Mouse (Mus musculus): ENCODE results near the gene D630039A03Rik. TPM values are rescaled to one million over a fixed set of nuclear protein-coding genes. Genes with fewer than 3 reads are reported as not detected.
A peak's percentile ranks its signal among the peaks of the same experiment; 100 is the strongest.

The D630039A03Rik gene
- polyA plus RNA-seq, 1 experiment from 2014 or later = 1.6 TPM

DNA sequence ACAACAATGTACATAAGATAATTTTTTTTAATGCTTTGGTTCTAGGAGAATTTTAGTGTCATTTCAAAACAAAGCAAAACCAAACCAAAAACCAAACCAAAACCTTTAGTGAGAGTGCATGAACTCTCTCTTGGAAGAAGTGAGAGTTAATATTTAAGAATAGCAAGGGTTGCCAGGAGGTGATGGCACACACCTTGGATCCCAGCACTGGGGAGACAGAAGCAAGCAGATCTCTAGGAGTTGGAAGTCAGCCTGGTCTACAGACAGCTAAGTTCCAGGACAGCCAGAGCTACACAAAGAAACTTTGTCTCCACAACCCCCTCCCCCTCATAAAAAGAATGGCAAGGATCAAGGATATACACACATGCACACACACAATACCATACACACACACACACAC is 3.1 kb downstream of the D630039A03Rik start:
- no peak overlapping the region for H3K4me2 ChIP-seq (ENCODE audit: low read depth, low read length)
- ATAC-seq (no peak), DNase-seq (no peak)
- no peak for TF ChIP-seq CTCF (IDR thresholded peaks at IDR 0.05; ENCODE audit: low read depth)
- no peak for TF ChIP-seq EP300 (IDR thresholded peaks at IDR 0.05; ENCODE audit: low read depth)
- no peak overlapping the region for H3K4me3 ChIP-seq (ENCODE audit: low read depth, low read length)
- H3K9me3 ChIP-seq (ENCODE audit: low read length) = no peaks in the 10 kb centered on the region
- no peaks in the 10 kb centered on the region for H3K27me3 ChIP-seq (ENCODE audit: insufficient read depth, low read length)
- no peak overlapping the region for H3K9ac ChIP-seq (replicated peaks)
- H3K36me3 ChIP-seq (replicated peaks; ENCODE audit: insufficient read depth, low read length) = no peaks in the 10 kb centered on the region
- no peak overlapping the region for H3K27ac ChIP-seq (ENCODE audit: low read depth)
- peaks cover 7% of the 10 kb centered on the region for H3K4me1 ChIP-seq (ENCODE audit: insufficient read depth)

DNA sequence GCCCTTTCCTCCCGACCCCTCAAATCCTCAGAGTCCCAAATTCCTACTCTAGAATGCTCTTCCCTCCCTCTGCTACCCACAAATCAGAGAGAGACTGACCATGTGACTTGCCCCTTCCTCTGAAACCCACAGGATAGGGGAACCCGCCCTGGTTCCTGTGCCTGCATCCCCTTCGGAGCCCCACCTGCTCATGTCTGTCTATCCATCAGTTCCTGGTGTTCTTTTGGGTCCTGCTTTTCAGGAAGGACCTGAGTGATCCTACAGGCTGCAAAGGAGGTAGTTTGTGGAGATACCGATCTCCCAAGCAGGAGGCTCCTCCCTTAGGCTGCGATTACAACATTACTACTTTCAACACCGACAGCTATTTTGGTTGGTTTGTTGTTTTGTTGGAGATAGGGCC is 7.2 kb downstream of the D630039A03Rik start:
- Histone ChIP-seq H3K36me3 (replicated peaks; ENCODE audit: insufficient read depth, low read length) (no peaks in the 10 kb centered on the region), H3K4me2 (ENCODE audit: low read depth, low read length) (no peak overlapping the region)

DNA sequence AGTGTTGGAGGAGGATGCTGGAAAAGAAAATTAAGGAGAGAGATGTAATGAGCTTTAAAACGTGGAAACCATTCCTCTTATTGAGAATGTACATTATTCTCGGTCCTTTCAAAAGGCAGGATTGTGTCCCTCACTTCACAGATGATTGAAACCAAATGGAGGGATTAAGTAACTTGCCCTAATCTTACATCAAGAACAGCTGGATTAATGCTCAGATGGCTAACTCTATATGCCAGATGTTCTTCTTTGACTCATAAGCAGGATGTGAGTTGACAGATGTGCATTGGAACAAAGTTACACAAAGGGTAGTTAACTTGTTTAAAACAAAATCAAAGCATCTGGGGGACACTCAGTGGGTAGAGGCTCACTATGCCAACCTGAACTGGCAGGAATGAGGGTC is 9.4 kb downstream of the D630039A03Rik start:
- no peak for TF ChIP-seq CTCF (IDR thresholded peaks at IDR 0.05; ENCODE audit: low read depth)
- H3K36me3 ChIP-seq (replicated peaks; ENCODE audit: insufficient read depth, low read length) = no peaks in the 10 kb centered on the region
- DNase-seq = no peak
- H3K4me3 ChIP-seq (ENCODE audit: low read depth, low read length) = no peak overlapping the region
- WGBS (ENCODE audit: insufficient replicate concordance) = 49% methylated on average over 2 of the region's 2 CpGs
- no peak overlapping the region for H3K27ac ChIP-seq (ENCODE audit: low read depth)
- no peak overlapping the region for H3K9ac ChIP-seq (replicated peaks)
- no peak for ATAC-seq
- H3K9me3 ChIP-seq (ENCODE audit: low read length) = no peaks in the 10 kb centered on the region
- no peaks in the 10 kb centered on the region; the same call in 1 of the 2 replicates for H3K27me3 ChIP-seq (ENCODE audit: insufficient read depth, low read length)
- no peaks in the 10 kb centered on the region; the same call in 1 of the 2 replicates for H3K4me1 ChIP-seq (ENCODE audit: insufficient read depth)
- H3K4me2 ChIP-seq (ENCODE audit: low read depth, low read length) = no peak overlapping the region

More for the DNA sequence above, 7.2 kb downstream of the D630039A03Rik start:
- DNase-seq (no peak), ATAC-seq (no peak)
- Histone ChIP-seq H3K9ac (replicated peaks) (no peak overlapping the region), H3K27me3 (ENCODE audit: insufficient read depth, low read length) (no peaks in the 10 kb centered on the region; the same call in 1 of the 2 replicates), H3K27ac (ENCODE audit: low read depth) (no peak overlapping the region), H3K4me3 (ENCODE audit: low read depth, low read length) (no peak overlapping the region), H3K4me1 (ENCODE audit: insufficient read depth) (no peaks in the 10 kb centered on the region; the same call in 1 of the 2 replicates), H3K9me3 (ENCODE audit: low read length) (no peaks in the 10 kb centered on the region)
- 21% methylated on average over 6 of the region's 6 CpGs for WGBS (ENCODE audit: insufficient replicate concordance)
- TF ChIP-seq CTCF (IDR thresholded peaks at IDR 0.05; ENCODE audit: low read depth) (no peak), EP300 (IDR thresholded peaks at IDR 0.05; ENCODE audit: low read depth) (no peak)

DNA sequence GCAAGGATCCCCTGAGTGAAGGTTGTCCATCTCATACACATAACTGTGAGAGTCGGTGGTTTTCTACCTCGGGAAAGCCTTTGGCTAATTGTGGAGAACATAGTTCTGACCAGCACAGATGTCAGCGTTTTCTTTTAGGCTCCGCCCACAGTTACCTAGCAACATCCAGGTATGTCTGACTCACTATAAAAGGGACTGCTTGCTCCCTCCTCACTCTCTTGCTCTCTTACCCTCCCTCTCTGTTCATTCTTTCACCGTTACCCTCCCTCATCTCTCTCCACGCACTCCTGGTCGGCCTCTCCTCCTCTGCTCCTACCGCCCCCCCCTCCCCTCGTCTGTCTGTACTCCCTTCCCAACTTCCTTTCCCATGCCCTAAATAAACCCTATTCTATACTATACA is 11.5 kb downstream of the D630039A03Rik start:
- Histone ChIP-seq H3K9ac (replicated peaks) (no peak overlapping the region), H3K9me3 (ENCODE audit: low read length) (no peaks in the 10 kb centered on the region), H3K36me3 (replicated peaks; ENCODE audit: insufficient read depth, low read length) (no peaks in the 10 kb centered on the region), H3K27ac (ENCODE audit: low read depth) (no peak overlapping the region), H3K4me3 (ENCODE audit: low read depth, low read length) (no peak overlapping the region), H3K4me2 (ENCODE audit: low read depth, low read length) (no peak overlapping the region), H3K27me3 (ENCODE audit: insufficient read depth, low read length) (no peaks in the 10 kb centered on the region; the same call in 1 of the 2 replicates), H3K4me1 (ENCODE audit: insufficient read depth) (no peaks in the 10 kb centered on the region; the same call in 1 of the 2 replicates)
- ATAC-seq = no peak
- WGBS (ENCODE audit: insufficient replicate concordance) = 30% methylated on average over 9 of the region's 9 CpGs
- DNase-seq = no peak
- no peak for TF ChIP-seq CTCF (IDR thresholded peaks at IDR 0.05; ENCODE audit: low read depth)
- no peak for TF ChIP-seq EP300 (IDR thresholded peaks at IDR 0.05; ENCODE audit: low read depth)

DNA sequence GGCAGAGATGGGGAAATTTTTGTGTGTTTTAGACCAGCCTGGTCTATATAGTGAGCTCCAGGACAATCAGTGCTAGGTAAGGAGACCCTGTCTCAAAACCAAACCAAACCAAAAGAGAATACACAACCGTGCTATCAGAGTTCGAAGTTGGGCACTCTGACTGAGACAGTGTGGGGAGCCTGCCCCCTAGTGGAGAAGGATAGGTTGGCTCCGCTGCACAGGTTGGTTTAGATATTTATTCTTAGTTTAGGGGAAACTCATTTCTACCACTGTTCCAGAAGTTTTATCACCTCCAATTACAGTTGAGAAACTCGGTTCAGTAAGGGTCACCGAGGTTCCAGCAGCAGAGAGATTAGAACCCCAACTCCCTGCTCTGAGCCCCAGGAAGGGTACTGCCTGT is 11.9 kb downstream of the D630039A03Rik start:
- no peak overlapping the region for H3K9ac ChIP-seq (replicated peaks)
- 6% methylated on average over 5 of the region's 5 CpGs for WGBS (ENCODE audit: insufficient replicate concordance)
- H3K9me3 ChIP-seq (ENCODE audit: low read length) = no peaks in the 10 kb centered on the region
- no peak overlapping the region for H3K4me2 ChIP-seq (ENCODE audit: low read depth, low read length)
- no peak overlapping the region for H3K27ac ChIP-seq (ENCODE audit: low read depth)
- no peaks in the 10 kb centered on the region; the same call in 1 of the 2 replicates for H3K27me3 ChIP-seq (ENCODE audit: insufficient read depth, low read length)
- ATAC-seq (peak; percentile 25; the same call in 1 of the 2 replicates), DNase-seq (peak; percentile 64)
- no peak overlapping the region for H3K4me3 ChIP-seq (ENCODE audit: low read depth, low read length)
- TF ChIP-seq CTCF (IDR thresholded peaks at IDR 0.05; ENCODE audit: low read depth) (peak; percentile 88), EP300 (IDR thresholded peaks at IDR 0.05; ENCODE audit: low read depth) (no peak)
- no peaks in the 10 kb centered on the region for H3K36me3 ChIP-seq (replicated peaks; ENCODE audit: insufficient read depth, low read length)
- H3K4me1 ChIP-seq (ENCODE audit: insufficient read depth) = no peaks in the 10 kb centered on the region; the same call in 1 of the 2 replicates

DNA sequence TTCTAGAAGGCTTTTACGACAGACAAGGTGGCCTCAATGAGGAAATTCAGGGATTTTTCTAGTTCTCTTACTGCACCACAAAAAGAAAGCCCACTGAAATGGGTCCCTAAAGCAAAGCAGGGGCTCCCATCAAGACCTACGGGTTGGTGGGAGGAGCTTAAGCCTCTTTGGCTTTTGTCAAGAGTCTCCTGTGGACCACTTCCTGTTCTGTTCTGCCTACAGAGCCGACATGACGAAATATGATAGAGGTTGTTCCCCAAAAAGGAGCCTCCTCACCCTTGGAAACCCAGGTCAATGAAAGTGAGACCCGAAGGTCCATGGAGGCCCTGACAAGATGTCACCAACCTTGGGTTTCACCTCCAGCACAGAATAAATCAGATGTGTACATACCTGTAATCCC is 13.5 kb downstream of the D630039A03Rik start:
- TF ChIP-seq EP300 (IDR thresholded peaks at IDR 0.05; ENCODE audit: low read depth) (no peak), CTCF (IDR thresholded peaks at IDR 0.05; ENCODE audit: low read depth) (no peak)
- 42% methylated on average over 5 of the region's 5 CpGs for WGBS (ENCODE audit: insufficient replicate concordance)
- Histone ChIP-seq H3K4me1 (ENCODE audit: insufficient read depth) (no peaks in the 10 kb centered on the region), H3K36me3 (replicated peaks; ENCODE audit: insufficient read depth, low read length) (no peaks in the 10 kb centered on the region), H3K27me3 (ENCODE audit: insufficient read depth, low read length) (no peaks in the 10 kb centered on the region; the same call in 1 of the 2 replicates), H3K9me3 (ENCODE audit: low read length) (no peaks in the 10 kb centered on the region), H3K9ac (replicated peaks) (no peak overlapping the region), H3K4me3 (ENCODE audit: low read depth, low read length) (no peak overlapping the region), H3K4me2 (ENCODE audit: low read depth, low read length) (no peak overlapping the region), H3K27ac (ENCODE audit: low read depth) (no peak overlapping the region)
- DNase-seq = no peak
- ATAC-seq = no peak

GRCm38 (mm10) chr4:57901210-57901609 is 14.9 kb downstream of the D630039A03Rik start:
- no peak overlapping the region for H3K27ac ChIP-seq (ENCODE audit: low read depth)
- 4% methylated on average over 4 of the region's 4 CpGs for WGBS (ENCODE audit: insufficient replicate concordance)
- ATAC-seq = no peak

More at GRCm38 (mm10) chr4:57901210-57901609, 14.9 kb downstream of the D630039A03Rik start:
- Histone ChIP-seq H3K4me3 (ENCODE audit: low read depth, low read length) (no peak overlapping the region), H3K27me3 (ENCODE audit: insufficient read depth, low read length) (no peaks in the 10 kb centered on the region), H3K36me3 (replicated peaks; ENCODE audit: insufficient read depth, low read length) (no peaks in the 10 kb centered on the region), H3K9me3 (ENCODE audit: low read length) (no peaks in the 10 kb centered on the region), H3K4me2 (ENCODE audit: low read depth, low read length) (no peak overlapping the region), H3K9ac (replicated peaks) (no peak overlapping the region), H3K4me1 (ENCODE audit: insufficient read depth) (no peaks in the 10 kb centered on the region)
- DNase-seq = peak; percentile 50
- TF ChIP-seq EP300 (IDR thresholded peaks at IDR 0.05; ENCODE audit: low read depth) (no peak), CTCF (IDR thresholded peaks at IDR 0.05; ENCODE audit: low read depth) (peak; percentile 79)

Data from liver, postnatal 0 days (tissue).